Mouse (Mus musculus): Measurements from ENCODE around the gene Pelo. TPM values are rescaled to one million over a fixed set of nuclear protein-coding genes. Genes with fewer than 3 reads are reported as not detected.

Gene Pelo
- total RNA-seq, 2 experiments from 2014 or later: 21.9 to 23.2 TPM

- no peak for DNase-seq (ENCODE audit: low spot score in 2 of 2)
These were observed 39.1 kb downstream of the Pelo start for GRCm38 (mm10) chr13:115050660-115051559.

DNA sequence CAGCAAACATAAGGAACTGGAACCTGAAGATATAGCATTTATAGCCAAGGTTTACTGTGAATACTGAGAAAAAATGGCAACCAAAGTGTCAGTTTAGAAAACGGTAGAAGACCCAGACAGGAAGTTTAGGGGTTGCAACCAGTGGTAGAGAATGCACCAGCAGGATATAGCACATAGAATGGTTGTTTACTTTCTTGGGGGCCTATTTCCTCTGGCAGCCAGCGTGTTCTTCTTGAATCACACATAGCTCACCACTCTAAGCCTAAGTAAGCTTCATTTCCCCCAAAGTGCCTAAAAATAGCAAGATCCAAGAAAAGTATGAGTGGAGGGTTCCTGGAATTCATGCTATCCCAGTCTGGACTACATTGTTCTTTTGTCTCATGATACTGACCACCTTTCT is 47.3 kb downstream of the Pelo start:
- no peak for DNase-seq (ENCODE audit: low spot score in 2 of 2)

Other genes starting within 250 kb of the Pelo start
- gene Itga2, start 158.1 kb downstream of the Pelo start, total RNA-seq (2021): under 1 TPM; 0.34 to 0.40 TPM
- gene Gm49395, start 11.7 kb upstream of the Pelo start, total RNA-seq (2021): 1 to 10 TPM; 3.6 to 6.7 TPM
- 10 to 100 TPM; 12.3 to 14.1 TPM for gene Itga1, start 11.8 kb upstream of the Pelo start, total RNA-seq (2021)

All from layer of hippocampus, postnatal 10 days (tissue).